Mouse (Mus musculus) testis, adult 2 months (tissue): ENCODE measurements around the gene Olfr1440.

ENCODE experiments used
- CTCF ChIP-seq: fragments of 200-500 bp; IDR thresholded peaks from 2 replicates; pipeline ENCODE4 v1.5.1; 2012; ENCODE audit warnings: low read depth, mild to moderate bottlenecking, inconsistent platforms, low read length, moderate library complexity; ENCODE audit not compliant: control insufficient read depth, insufficient read depth, insufficient replicate concordance
- POLR2A ChIP-seq: fragments of 200-500 bp; IDR thresholded peaks from 2 replicates; pipeline ENCODE4 v1.6.1; 2012; ENCODE audit warnings: low read depth, mild to moderate bottlenecking, inconsistent platforms, low read length, moderate library complexity; ENCODE audit not compliant: control insufficient read depth

DNA sequence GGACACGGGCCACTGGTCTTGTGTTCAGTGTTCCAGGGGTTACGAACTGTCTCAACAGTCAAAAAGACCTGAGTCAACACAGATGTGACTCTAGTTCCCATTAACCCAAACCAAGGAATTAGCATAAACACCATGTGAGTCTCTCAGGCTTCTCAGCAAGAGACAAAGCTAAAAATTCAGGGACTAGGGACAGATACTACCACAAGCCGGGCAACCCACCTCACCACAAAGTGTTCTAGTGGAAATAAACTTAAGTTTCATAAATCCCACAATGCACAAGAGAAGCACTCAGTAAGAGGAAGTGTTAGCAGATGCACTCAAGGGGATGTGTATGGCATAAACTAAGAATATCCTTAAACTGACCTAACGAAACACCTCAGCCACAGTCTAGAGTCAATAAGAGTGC, 47.9 kb downstream of the Olfr1440 start:
- TF ChIP-seq CTCF: no peak
- TF ChIP-seq POLR2A: no peak
